Mouse (Mus musculus) adrenal gland, postnatal 36 days (tissue): ENCODE data around the gene Rasl11b. TPM values are rescaled to one million over a fixed set of nuclear protein-coding genes. Genes with fewer than 3 reads are reported as not detected.

ENCODE experiments used
- DNase-seq, 2 experiments: peaks; one replicate each; pipeline ENCODE4 v3.0.0; 2021; ENCODE audit warnings: mixed read lengths in 1 of 2
- long read RNA-seq, 2 experiments: library from polyadenylated mRNA; stranded (forward); transcript quantifications; one replicate each; pipeline ENCODE4 v2.0.0; 2021; ENCODE audit warnings: borderline sequencing depth in 2 of 2
- total RNA-seq, 2 experiments: library from RNA; stranded (reverse); gene quantifications; 2 replicates each; pipeline ENCODE4 v1.2.3; 2021

Gene Rasl11b
- 10 to 100 TPM; 18.1 to 24.3 TPM for total RNA-seq
- long read RNA-seq, experiment 1, transcript Rasl11b-201 (4 exons, 1,812 nt): major isoform, 21 of 21 reads
- long read RNA-seq, experiment 1, partial matches to known transcripts: 0 of 21 reads
- long read RNA-seq, experiment 1, other reads (novel, unspliced or antisense): 0 of 21 reads
- long read RNA-seq, experiment 2, transcript Rasl11b-201 (4 exons, 1,812 nt): major isoform, 9 of 9 reads
- long read RNA-seq, experiment 2, partial matches to known transcripts: 0 of 9 reads
- long read RNA-seq, experiment 2, other reads (novel, unspliced or antisense): 0 of 9 reads

GRCm38 (mm10) chr5:74194841-74195613 is at the start of gene Rasl11b:
Gene Rasl11b, plus strand, starts transcription at chr5:74195286.
- DNase-seq: peak; percentile 97 to 98

GRCm38 (mm10) chr5:74147631-74148030 is 47.5 kb upstream of the Rasl11b start:
- DNase-seq: peak in 1 of 2 experiments; percentile 3

GRCm38 (mm10) chr5:74149975-74150374 is 45.1 kb upstream of the Rasl11b start:
- no peak for DNase-seq

- no peak for DNase-seq
Observed at GRCm38 (mm10) chr5:74151774-74152173, 43.3 kb upstream of the Rasl11b start.

GRCm38 (mm10) chr5:74155860-74156351 is 39.2 kb upstream of the Rasl11b start:
- DNase-seq: no peak

GRCm38 (mm10) chr5:74158929-74159632 is 36.0 kb upstream of the Rasl11b start:
- no peak for DNase-seq

- DNase-seq: peak; percentile 28 to 29
Observed at GRCm38 (mm10) chr5:74159906-74160305, 35.2 kb upstream of the Rasl11b start.

- no peak for DNase-seq
Observed at GRCm38 (mm10) chr5:74160349-74160748, 34.7 kb upstream of the Rasl11b start.

GRCm38 (mm10) chr5:74161297-74161926 is 33.7 kb upstream of the Rasl11b start:
- peak; percentile 39 to 44 for DNase-seq

GRCm38 (mm10) chr5:74162013-74162412 is 33.1 kb upstream of the Rasl11b start:
- DNase-seq: no peak

- no peak for DNase-seq
Observed at GRCm38 (mm10) chr5:74163141-74163540, 31.9 kb upstream of the Rasl11b start.

- no peak for DNase-seq
Observed at GRCm38 (mm10) chr5:74164547-74164946, 30.5 kb upstream of the Rasl11b start.

GRCm38 (mm10) chr5:74166642-74167041 is 28.4 kb upstream of the Rasl11b start:
- DNase-seq: no peak

- DNase-seq: no peak
Observed at GRCm38 (mm10) chr5:74168085-74168484, 27.0 kb upstream of the Rasl11b start.

GRCm38 (mm10) chr5:74171768-74172167 is 23.3 kb upstream of the Rasl11b start:
- no peak for DNase-seq

GRCm38 (mm10) chr5:74172208-74172607 is 22.9 kb upstream of the Rasl11b start:
- peak in 1 of 2 experiments; percentile 36 for DNase-seq

- DNase-seq: no peak
Observed at GRCm38 (mm10) chr5:74173162-74173844, 21.8 kb upstream of the Rasl11b start.

- DNase-seq: no peak
Observed at GRCm38 (mm10) chr5:74175526-74176270, 19.4 kb upstream of the Rasl11b start.

GRCm38 (mm10) chr5:74180216-74180615 is 14.9 kb upstream of the Rasl11b start:
- DNase-seq: no peak

GRCm38 (mm10) chr5:74183118-74183517 is 12.0 kb upstream of the Rasl11b start:
- no peak for DNase-seq

GRCm38 (mm10) chr5:74184607-74185006 is 10.5 kb upstream of the Rasl11b start:
- DNase-seq: no peak
